Mouse (Mus musculus) G1E-ER4 (cell line): ENCODE results near the gene Rlbp1. TPM values are rescaled to one million over a fixed set of nuclear protein-coding genes. Genes with fewer than 3 reads are reported as not detected.

ENCODE experiments used
- GATA1 ChIP-seq: IDR thresholded peaks from one replicate; pipeline ENCODE4 v1.8.0; 2012; ENCODE audit warnings: low read length, inconsistent platforms
- polyA plus RNA-seq: library from polyadenylated mRNA; stranded (reverse); fragments of >175 nt; gene quantifications from 2 replicates; pipeline ENCODE4 v1.2.3, GENCODE M21; 2012

Rlbp1 gene
- polyA plus RNA-seq, 1 experiment = 0.05 TPM

DNA sequence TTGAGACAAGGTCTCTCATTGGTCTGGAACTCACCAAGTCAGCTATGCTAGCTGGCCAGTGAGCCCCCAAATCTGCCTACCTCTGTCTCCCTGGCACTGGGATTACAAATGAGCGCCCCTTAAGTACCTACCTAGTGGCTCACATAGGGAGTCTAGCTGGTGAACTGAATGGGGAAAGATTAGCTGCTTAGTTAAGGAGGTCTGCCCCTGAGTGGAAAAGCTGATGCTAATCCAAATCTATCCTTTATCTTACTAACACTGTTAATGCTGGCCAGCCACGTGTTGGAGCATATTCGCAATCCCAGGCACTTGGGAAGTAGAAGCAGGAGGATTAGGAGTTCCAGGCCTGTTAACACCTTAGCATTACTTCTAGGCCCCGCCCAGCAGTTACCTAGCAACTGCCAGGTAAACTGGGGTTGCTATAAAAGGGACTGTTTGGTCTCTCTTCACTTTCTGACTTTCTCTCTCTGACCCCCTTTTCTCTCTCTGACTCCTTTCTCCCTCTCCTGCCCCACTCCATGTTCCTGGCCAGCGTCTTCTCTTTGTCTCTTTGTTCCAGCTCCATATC, 3.4 kb upstream of the Rlbp1 start:
- no peak for TF ChIP-seq GATA1

DNA sequence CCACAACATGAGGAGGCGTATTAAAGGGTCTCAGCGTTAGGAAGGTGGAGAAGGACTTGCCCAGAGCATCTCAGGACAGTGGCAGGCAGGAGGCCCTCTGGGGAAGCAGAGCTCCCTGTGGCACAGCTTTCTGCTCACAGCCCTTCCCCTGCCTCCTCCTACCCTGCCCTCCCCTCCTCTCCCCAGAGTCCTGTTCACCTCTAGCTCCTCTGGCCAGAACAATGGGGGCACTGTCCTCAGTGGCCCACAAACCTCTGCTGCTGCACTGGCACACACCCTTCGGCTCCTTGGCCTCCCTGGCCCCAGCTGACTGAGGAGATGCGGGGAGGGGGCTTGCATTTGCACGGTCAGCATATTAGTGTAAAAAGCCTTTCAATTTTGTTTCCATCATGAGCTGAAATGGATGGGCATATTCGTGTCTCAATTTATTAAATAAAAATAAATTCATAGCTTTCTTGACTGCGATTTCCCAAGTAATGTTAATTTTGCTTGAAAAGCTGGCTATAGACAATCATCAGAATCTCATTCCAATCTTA, 1.9 kb upstream of the Rlbp1 start:
- TF ChIP-seq GATA1 = no peak

GRCm38 (mm10) chr7:79387991-79388390, 1.1 kb upstream of the Rlbp1 start:
- no peak for TF ChIP-seq GATA1

DNA sequence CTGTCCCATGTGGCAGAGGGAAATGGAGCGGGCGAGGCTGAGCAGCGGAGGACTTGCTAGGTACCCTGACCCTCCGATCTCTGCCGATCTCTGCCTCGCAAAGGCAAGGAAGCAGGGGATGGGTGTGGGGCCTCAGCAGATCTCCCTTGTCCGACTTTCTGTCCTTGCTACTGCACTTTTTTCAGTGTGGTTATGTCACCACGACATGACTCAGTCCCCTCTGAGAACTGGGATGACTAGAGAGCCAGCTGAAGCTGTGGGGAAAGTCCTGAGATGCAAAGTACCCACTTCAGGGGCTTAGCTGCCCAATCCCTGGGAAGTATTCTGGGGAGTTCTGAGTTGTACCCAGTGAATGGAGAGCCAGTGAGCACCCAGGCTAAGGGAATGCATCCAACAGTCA, 292 bp upstream of the Rlbp1 start:
- TF ChIP-seq GATA1 = no peak

DNA sequence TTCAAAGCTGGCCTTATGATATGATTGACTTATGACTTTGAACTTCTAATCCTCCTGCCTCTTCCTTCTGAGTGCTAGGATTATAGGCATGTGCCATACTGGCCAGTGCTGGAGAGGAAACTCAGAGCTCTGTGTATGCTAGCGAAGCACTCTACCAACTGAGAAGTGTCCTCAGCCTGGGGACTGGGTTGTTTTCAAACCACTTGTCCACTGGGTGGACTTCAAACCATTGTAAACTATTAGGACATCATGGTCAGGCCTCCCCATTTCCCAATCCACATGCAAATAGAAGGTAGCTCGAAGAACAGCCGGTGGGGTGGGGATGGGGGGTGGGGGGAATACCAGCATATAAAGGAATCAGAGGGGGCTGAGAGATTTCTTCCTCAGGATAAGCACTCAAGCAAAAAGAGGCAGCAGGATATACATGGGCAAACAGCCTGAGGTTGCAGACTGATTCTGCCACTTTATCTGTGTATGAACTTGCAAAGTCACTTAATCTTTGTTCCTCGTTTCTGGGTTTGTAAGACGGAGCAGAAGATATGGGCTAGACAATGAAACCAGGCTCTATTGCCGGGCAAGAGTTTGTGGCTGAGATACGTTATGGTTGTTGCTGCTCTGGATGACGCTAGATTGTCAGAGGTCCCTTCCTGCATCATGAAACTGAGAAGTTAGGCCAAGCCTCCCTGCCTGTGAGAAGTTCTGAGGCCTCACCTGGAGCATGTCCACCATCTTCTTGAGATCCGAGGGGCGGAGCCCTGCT, 10.2 kb downstream of the Rlbp1 start:
- peak; percentile 72 for TF ChIP-seq GATA1

- TF ChIP-seq GATA1 = no peak
These were observed 11.3 kb downstream of the Rlbp1 start for GRCm38 (mm10) chr7:79375594-79375993.

DNA sequence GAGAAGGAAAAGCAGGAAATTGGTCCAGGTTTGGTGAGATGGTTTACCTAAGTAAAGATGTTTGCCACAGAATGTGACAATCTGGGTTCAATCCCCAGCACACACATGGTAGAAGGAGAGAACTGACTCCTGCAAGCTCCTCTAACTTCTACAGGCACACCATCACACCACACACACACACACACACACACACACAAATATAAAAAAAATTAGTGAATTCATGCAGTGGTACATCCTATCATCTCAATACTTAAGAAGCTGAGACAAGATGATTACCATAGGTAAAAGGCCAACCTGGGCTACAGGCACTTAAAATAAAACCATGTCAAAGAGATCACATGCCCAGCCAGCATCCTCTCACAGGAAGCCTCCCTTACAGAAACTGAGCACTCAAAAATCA, 12.8 kb downstream of the Rlbp1 start:
- no peak for TF ChIP-seq GATA1

GRCm38 (mm10) chr7:79371321-79371879, 15.4 kb downstream of the Rlbp1 start:
- peak; percentile 49 for TF ChIP-seq GATA1

DNA sequence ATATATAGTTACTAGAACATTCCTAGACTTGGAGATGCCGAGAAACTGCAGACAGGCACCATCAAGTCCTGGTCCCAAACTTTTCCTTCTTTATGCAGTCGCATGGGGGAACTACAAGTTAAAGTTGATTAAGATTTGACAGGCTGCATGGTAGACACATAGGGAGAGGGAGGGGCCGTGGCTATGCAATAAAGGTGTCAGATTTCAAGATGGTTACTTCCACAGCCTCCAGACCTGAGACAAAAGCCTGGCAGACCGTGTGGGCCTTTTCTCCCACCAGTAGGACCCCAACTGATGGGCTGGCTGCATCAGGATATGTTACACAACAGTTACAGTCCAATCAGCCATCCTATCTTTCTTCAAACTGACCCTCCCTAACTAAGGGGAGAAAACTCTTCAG, 17.4 kb downstream of the Rlbp1 start:
- no peak for TF ChIP-seq GATA1

DNA sequence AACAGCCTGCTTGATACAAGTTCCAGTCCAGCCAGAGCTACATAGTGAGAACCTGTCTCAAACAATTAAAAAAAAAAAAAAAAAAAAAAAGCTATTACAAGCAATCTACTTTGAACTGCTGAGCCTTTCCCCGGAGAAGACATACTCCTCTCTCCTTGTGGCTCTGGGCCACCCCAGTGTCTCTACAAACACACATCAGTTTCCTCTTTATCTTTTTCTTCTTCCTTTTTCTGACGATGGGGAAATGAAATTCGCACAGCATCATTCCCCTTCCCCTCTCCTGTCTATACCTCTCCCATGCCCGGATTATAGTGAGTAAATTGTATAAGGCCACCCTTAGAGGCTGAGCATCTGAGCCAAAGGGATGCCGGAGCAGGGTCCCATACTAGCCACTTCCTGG, 18.2 kb downstream of the Rlbp1 start:
- no peak for TF ChIP-seq GATA1

DNA sequence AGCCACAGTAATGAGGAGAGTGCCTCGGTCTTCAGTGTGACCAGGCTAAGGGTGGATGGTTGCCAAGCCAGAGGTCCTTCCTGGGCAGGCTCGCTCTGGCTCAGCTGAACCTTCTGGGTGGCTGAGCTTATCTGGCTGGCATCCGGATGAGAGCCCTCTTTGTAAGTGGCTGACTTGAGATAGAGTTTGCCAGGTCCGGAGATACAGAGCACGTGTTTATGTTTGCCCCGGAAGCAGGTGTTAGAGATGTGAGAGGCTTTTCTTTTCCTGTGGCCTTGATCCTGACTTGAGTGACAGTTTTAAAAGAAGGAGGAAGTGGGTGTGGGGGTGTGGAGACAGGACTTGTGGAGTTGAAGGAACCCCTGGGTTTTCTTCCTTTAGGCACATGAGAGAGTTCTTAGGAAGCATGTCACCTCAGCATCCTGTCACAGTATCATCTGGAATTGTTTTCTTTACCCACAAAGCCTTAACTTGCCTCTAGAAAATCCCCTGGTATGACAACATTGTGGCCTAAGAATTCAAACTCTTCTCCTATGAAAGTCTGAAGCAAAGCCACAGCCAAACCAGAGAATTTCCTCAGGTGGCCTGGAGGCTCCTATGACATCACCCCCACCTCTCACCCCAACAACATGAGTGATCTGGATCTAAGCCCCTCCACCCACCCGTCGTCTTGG, 23.3 kb downstream of the Rlbp1 start:
- TF ChIP-seq GATA1 = peak; percentile 51

DNA sequence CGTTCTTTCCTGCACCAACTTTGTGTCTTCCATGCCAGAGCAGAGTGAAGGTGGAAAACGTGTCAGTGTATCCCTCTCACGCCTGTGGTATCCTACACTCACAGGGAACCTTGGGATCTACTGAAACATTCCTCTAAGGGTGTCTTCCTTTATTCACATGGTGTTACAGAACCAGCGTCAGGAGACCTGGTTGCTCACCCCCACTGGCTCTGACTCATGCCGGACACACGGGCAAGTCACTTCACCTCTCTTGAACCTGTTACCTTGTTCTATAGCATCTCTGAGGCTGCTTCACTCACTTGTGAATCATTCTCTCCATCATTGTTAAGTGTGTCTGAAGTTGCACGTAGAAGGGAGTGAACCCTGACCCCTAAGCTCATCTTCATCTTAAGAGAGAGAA, 24.0 kb downstream of the Rlbp1 start:
- no peak for TF ChIP-seq GATA1

DNA sequence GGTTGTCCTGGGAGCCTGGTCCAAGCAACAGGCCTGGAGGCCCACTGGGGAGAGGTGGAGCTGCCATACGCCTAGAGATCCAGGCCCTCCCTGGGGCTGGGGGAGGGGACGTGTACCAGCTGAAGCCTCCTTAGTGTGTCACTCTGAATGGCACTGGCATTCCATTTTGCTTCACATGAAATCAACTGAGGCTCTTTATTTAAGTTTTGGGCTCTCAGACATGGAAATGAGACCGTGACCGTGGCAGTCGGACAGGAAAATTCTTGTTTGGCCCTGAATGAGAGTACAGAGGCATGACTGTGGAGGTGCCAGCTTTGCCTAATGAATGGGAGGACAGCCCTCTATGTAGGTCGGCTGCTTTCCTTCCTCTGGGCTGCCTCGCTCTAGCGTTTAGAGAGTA, 24.6 kb downstream of the Rlbp1 start:
- no peak for TF ChIP-seq GATA1

DNA sequence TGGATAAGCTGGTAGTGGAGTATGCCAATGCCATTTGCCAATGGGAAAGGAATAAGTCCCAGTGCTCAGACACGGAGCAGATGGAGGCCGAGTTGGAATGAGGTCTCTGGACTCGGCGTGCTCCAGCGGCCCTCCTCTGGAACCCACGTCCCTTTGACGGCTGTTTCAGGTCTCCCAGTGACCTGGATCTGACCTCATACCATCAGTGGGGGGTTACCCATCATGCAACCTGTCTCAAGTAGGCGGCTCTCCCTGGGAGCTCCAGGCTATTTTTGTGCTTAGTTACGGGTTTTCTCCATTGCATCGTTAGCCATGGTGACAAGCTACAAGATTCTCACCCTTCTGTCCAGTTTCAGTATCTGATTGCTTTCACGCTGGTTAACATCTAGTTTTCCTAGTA, 26.8 kb downstream of the Rlbp1 start:
- TF ChIP-seq GATA1 = no peak

DNA sequence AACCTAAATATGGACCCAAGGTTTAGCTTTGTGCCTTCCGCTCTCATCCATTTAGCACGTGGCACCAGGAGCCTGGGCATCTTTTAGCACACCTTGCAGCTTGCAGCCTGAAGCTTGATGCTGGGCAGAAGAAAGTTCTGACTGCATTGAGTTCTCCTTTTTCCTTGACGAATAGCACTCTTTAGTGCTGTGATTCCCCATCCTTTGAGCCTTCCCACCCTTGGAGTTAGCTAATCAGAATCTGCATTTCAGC, 27.7 kb downstream of the Rlbp1 start:
- TF ChIP-seq GATA1 = no peak

- TF ChIP-seq GATA1 = peak; percentile 99
These were observed 28.3 kb downstream of the Rlbp1 start for GRCm38 (mm10) chr7:79358350-79359182.
